Mouse (Mus musculus): ENCODE data around the gene Hipk2. TPM values are rescaled to one million over a fixed set of nuclear protein-coding genes. Genes with fewer than 3 reads are reported as not detected.

Hipk2 gene
- polyA plus RNA-seq, 1 experiment, result 26.9 TPM

DNA sequence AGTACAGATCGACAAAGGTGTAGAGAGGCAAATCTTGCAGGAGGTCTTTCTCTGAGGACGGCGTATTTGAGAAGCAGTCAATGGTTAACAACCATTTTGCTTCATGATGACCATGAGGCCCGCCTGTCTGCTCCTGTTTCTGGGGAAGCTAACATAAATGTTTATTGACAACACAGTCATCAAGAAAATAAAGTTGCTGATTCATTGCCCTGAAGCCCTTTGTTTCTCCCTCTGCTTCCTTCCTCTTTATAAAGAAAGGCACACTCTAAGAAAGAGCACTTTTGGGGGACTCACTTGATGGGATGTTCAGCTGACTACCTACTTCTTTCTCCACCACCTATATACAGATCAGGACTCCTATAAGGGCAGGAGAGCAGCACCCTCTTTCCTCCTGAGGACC, 42.8 kb upstream of the Hipk2 start:
- H3K4me1 ChIP-seq (ENCODE audit: control insufficient read depth, insufficient read depth, low read length), result peaks cover 3% of the 10 kb centered on the region; the same call in 1 of the 2 replicates
- no peak for TF ChIP-seq CTCF (IDR thresholded peaks at IDR 0.05; ENCODE audit: extremely low read depth, insufficient read depth, low read length)
- TF ChIP-seq POLR2A (IDR thresholded peaks at IDR 0.05; ENCODE audit: extremely low read depth, insufficient read depth, low read length), result no peak
- no peak overlapping the region for H3K27ac ChIP-seq (ENCODE audit: insufficient read depth, low read length)
- no peak overlapping the region for H3K4me3 ChIP-seq (ENCODE audit: insufficient read depth, low read length)

DNA sequence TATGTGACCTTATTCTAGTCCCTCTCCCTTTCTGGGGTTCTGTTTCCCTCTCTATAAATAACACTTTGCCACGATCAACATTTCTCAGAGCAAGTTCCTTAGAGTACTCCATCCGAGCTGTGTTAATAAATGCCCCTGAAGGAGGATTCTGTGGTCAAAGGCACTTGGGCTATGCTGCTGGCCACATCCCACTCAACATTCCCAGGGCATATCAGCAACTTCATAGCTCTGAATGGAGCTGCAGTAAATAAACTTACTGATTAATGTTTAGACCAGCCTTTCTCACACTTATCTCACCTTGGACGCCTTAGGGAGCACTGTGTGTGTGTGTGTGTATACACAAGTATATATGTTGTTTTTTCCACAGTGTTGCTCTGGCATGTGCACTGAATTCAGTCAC, 41.5 kb upstream of the Hipk2 start:
- peaks cover 3% of the 10 kb centered on the region; the same call in 1 of the 2 replicates for H3K4me1 ChIP-seq (ENCODE audit: control insufficient read depth, insufficient read depth, low read length)
- no peak for TF ChIP-seq POLR2A (IDR thresholded peaks at IDR 0.05; ENCODE audit: extremely low read depth, insufficient read depth, low read length)
- no peak for TF ChIP-seq CTCF (IDR thresholded peaks at IDR 0.05; ENCODE audit: extremely low read depth, insufficient read depth, low read length)
- no peak overlapping the region for H3K27ac ChIP-seq (ENCODE audit: insufficient read depth, low read length)
- no peak overlapping the region for H3K4me3 ChIP-seq (ENCODE audit: insufficient read depth, low read length)

DNA sequence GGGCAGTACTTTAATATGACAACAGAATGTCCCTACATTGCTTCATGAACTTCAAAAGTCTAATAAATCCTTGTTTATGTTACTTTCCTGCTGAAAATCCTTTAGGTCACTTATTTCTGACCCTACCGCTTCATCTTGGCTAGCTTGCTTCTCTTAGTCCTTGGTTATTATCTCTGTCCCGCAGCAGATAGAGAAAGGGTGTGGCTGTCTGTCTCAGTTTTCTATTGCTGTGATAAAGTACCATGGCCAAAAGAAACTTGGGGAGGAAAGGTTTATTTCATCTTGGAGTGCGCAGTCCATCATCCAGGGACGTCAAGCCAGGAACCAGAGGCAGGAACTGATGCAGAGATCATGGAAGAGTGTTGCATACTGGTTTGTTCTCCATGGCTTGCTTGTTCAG, 40.6 kb upstream of the Hipk2 start:
- Histone ChIP-seq H3K4me3 (ENCODE audit: insufficient read depth, low read length) (no peak overlapping the region), H3K27ac (ENCODE audit: insufficient read depth, low read length) (no peak overlapping the region), H3K4me1 (ENCODE audit: control insufficient read depth, insufficient read depth, low read length) (peaks cover 3% of the 10 kb centered on the region; the same call in 1 of the 2 replicates)
- TF ChIP-seq CTCF (IDR thresholded peaks at IDR 0.05; ENCODE audit: extremely low read depth, insufficient read depth, low read length), result no peak
- TF ChIP-seq POLR2A (IDR thresholded peaks at IDR 0.05; ENCODE audit: extremely low read depth, insufficient read depth, low read length), result no peak

DNA sequence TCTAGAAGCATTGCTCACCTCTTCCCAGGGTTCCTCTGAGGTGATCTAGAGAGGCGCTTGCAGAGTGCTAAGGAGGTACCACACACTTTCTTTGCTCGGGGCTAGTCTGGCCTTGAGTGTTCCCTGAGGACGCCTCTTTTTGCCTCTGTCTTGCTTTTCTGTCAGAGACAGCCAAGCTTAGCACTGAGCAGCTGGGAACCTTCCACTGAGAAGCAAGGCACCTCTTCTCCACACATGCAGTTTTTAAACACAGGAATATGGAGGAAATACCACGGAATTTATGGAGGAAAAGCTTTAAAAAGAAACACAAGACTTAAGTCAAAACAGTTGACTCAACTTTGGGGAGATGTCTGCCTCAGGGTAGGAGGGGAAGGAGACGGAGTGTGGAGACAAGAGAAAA, 39.8 kb upstream of the Hipk2 start:
- Histone ChIP-seq H3K4me3 (ENCODE audit: insufficient read depth, low read length) (no peak overlapping the region), H3K4me1 (ENCODE audit: control insufficient read depth, insufficient read depth, low read length) (peaks cover 3% of the 10 kb centered on the region; the same call in 1 of the 2 replicates), H3K27ac (ENCODE audit: insufficient read depth, low read length) (no peak overlapping the region)
- no peak for TF ChIP-seq CTCF (IDR thresholded peaks at IDR 0.05; ENCODE audit: extremely low read depth, insufficient read depth, low read length)
- no peak for TF ChIP-seq POLR2A (IDR thresholded peaks at IDR 0.05; ENCODE audit: extremely low read depth, insufficient read depth, low read length)

DNA sequence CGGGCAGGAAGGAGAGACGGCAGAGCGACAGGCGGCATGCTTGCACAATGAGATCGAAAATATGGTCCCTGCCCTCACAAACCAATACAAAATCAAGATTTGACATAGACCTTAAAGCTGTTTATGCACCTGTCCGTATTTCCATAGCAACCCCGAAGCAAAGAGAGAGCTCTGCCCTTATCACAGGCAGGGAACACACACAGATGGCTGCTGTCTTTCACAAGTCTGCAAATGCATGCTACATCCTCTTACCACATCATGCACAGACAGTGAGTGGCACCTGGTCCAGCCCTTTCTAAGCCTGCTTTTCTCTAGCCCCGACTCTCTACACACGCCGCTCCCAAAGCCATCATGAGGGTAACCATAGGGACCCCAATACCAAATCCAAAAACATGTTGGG, 38.2 kb upstream of the Hipk2 start:
- peaks cover 3% of the 10 kb centered on the region; the same call in 1 of the 2 replicates for H3K4me1 ChIP-seq (ENCODE audit: control insufficient read depth, insufficient read depth, low read length)
- H3K4me3 ChIP-seq (ENCODE audit: insufficient read depth, low read length), result no peak overlapping the region
- H3K27ac ChIP-seq (ENCODE audit: insufficient read depth, low read length), result no peak overlapping the region
- TF ChIP-seq POLR2A (IDR thresholded peaks at IDR 0.05; ENCODE audit: extremely low read depth, insufficient read depth, low read length), result no peak
- TF ChIP-seq CTCF (IDR thresholded peaks at IDR 0.05; ENCODE audit: extremely low read depth, insufficient read depth, low read length), result no peak

DNA sequence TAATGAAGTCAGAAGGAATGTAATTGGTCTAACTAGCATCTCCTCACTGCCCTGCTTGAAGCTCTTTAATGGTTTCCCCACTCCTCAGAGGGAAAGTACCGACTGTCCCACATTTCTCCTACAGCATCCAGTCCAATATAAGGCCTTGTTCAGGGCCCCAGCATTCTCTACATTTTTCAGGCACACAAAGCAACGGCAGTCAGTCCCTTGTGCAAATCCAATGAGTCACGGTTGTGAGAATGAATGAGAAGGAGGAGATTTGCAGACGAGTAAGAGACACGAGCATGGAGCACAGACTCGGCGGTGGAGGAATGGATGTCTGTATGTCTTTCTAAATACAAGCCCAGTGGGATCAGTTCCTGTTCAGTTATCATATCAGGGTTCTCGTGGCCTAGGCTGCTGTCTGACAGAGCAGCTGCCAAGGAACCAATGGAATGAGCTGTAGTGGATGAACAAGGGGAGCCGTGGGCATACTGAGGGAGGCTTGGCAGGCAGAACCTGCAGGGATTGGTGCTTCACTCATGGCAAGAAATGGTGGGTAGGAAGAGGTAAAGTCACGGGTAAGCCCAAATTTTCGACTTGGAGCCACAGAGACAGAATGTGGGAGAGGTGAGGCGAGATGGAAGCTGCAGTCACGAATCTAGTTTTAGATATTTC, 37.5 kb upstream of the Hipk2 start:
- TF ChIP-seq POLR2A (IDR thresholded peaks at IDR 0.05; ENCODE audit: extremely low read depth, insufficient read depth, low read length) (no peak), CTCF (IDR thresholded peaks at IDR 0.05; ENCODE audit: extremely low read depth, insufficient read depth, low read length) (no peak)
- no peak overlapping the region for H3K27ac ChIP-seq (ENCODE audit: insufficient read depth, low read length)

DNA sequence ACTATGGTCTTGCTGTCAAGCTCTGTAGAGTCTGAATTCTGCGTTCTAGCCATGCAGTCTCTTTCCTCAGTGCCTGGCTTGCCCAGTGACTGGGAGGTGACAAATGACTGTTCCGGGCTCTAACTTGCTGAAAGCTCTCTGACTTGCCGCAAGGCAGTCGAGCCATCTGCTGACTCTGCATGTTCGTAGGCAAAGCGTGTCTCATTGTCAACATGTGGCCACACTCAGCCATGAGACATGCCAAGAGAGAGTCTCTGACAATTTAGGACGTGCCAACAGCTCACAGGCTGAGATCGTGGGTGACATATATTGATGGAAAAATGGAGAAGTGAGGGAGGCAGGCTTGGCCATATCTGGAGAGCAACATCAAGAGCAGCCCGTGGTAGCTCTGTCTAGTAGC, 36.9 kb upstream of the Hipk2 start:
- no peak for TF ChIP-seq CTCF (IDR thresholded peaks at IDR 0.05; ENCODE audit: extremely low read depth, insufficient read depth, low read length)
- TF ChIP-seq POLR2A (IDR thresholded peaks at IDR 0.05; ENCODE audit: extremely low read depth, insufficient read depth, low read length), result no peak
- no peak overlapping the region for H3K27ac ChIP-seq (ENCODE audit: insufficient read depth, low read length)
- peaks cover 3% of the 10 kb centered on the region; the same call in 1 of the 2 replicates for H3K4me1 ChIP-seq (ENCODE audit: control insufficient read depth, insufficient read depth, low read length)

More for the DNA sequence above, 37.5 kb upstream of the Hipk2 start:
- H3K4me3 ChIP-seq (ENCODE audit: insufficient read depth, low read length), result no peak overlapping the region
- peaks cover 3% of the 10 kb centered on the region; the same call in 1 of the 2 replicates for H3K4me1 ChIP-seq (ENCODE audit: control insufficient read depth, insufficient read depth, low read length)

DNA sequence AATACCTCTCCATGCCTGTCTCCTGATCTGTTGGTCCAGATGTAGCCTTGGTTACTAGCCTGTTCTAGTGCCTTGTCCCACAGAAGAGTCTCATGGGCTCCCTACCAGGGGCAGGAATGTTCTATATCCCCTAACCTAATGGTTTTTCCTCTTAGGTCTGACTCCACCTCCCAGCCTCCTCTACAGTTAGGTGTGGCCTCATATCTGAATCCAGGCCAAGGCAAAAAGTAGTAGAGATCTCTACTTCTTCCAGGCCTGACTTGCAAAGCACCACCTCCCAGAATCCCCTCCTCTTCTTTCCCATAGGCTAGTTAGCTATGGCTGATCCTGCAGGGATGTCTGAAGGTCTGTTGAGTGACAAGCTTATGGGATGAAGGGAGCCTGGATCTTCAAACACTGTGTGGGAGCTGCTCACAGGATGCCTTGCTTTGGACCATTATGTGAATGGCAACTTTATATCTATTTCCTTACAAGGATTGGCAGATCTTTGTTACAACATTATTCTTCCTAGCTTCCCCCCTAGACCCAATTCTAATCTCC, 36.2 kb upstream of the Hipk2 start:
- no peak overlapping the region for H3K27ac ChIP-seq (ENCODE audit: insufficient read depth, low read length)
- H3K4me3 ChIP-seq (ENCODE audit: insufficient read depth, low read length), result no peak overlapping the region
- no peak for TF ChIP-seq CTCF (IDR thresholded peaks at IDR 0.05; ENCODE audit: extremely low read depth, insufficient read depth, low read length)
- TF ChIP-seq POLR2A (IDR thresholded peaks at IDR 0.05; ENCODE audit: extremely low read depth, insufficient read depth, low read length), result no peak
- peaks cover 3% of the 10 kb centered on the region; the same call in 1 of the 2 replicates for H3K4me1 ChIP-seq (ENCODE audit: control insufficient read depth, insufficient read depth, low read length)

More for the DNA sequence above, 36.9 kb upstream of the Hipk2 start:
- H3K4me3 ChIP-seq (ENCODE audit: insufficient read depth, low read length), result no peak overlapping the region

DNA sequence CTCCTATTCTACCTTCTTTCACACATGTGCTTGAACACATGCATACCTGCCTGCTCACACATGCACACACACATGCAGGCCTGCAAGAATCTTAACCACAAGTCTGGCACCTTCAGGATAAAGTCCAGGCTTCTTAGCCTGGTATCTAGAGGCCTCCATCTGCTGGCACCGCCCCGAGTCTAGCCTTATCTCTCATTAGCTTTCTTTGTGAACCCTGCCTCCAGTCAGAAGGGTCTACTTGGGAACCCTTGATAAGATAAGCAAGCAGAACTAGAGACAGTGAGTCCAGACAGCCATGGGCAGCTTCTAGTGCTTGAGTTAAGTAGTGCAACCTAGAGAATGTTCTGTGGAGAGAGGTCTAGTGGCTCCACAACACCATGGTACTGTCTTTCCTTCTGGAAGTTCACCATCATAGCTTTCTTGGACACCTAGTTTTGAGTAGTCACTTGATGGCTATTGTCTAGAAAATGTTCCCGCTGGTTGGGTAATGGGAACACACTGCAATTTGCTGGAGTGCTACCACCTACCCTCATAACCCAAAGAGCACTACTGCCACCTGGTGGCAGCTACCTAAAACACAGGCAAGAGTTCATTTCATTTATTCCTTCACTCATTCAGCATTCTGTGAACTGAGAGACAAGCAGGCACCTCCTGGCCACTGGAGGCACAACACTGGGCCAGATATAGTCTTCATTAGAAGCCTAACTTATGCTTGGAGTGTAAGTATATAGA, 35.0 kb upstream of the Hipk2 start:
- H3K4me1 ChIP-seq (ENCODE audit: control insufficient read depth, insufficient read depth, low read length), result peaks cover 3% of the 10 kb centered on the region; the same call in 1 of the 2 replicates
- no peak overlapping the region for H3K4me3 ChIP-seq (ENCODE audit: insufficient read depth, low read length)
- TF ChIP-seq POLR2A (IDR thresholded peaks at IDR 0.05; ENCODE audit: extremely low read depth, insufficient read depth, low read length), result no peak
- peak; percentile 85 for TF ChIP-seq CTCF (IDR thresholded peaks at IDR 0.05; ENCODE audit: extremely low read depth, insufficient read depth, low read length)
- H3K27ac ChIP-seq (ENCODE audit: insufficient read depth, low read length), result no peak overlapping the region
